Mouse (Mus musculus) myocyte (in vitro differentiated cells): ENCODE measurements around the gene Bex6.

Experiments
- CEBPB ChIP-seq: IDR thresholded peaks from 2 replicates; pipeline ENCODE4 v1.6.1; 2011; ENCODE audit warnings: mild to moderate bottlenecking, moderate library complexity; ENCODE audit not compliant: poor library complexity, insufficient read depth, severe bottlenecking
- E2F4 ChIP-seq: IDR thresholded peaks from one replicate; pipeline ENCODE4 v1.6.1; 2011; ENCODE audit warnings: mild to moderate bottlenecking, control low read depth, moderate library complexity; ENCODE audit not compliant: insufficient read depth
- MAX ChIP-seq: IDR thresholded peaks from one replicate; pipeline ENCODE4 v1.6.1; 2011; ENCODE audit warnings: low read depth, mild to moderate bottlenecking, control low read depth
- MYOD1 ChIP-seq, 3 experiments: IDR thresholded peaks; one replicate each; pipeline ENCODE4 v1.6.1; 2011; ENCODE audit warnings: control low read depth in 2 of 3, low read depth in 2 of 3, mild to moderate bottlenecking in 2 of 3, moderate library complexity in 1 of 3; ENCODE audit not compliant: insufficient read length in 2 of 3, control insufficient read depth in 1 of 3
- MYOG ChIP-seq, 3 experiments: IDR thresholded peaks; one replicate each; pipeline ENCODE4 v1.6.1; 2011; ENCODE audit warnings: control low read depth in 2 of 3, low read depth in 2 of 3, mild to moderate bottlenecking in 2 of 3; ENCODE audit not compliant: insufficient read length in 2 of 3, control insufficient read depth in 1 of 3, insufficient read depth in 1 of 3
- POLR2A ChIP-seq: IDR thresholded peaks from one replicate; pipeline ENCODE4 v1.6.1; 2011; ENCODE audit warnings: low read depth, mild to moderate bottlenecking, control low read depth, moderate library complexity; ENCODE audit not compliant: insufficient read length
- POLR2AphosphoS2 ChIP-seq: IDR thresholded peaks from one replicate; pipeline ENCODE4 v1.6.1; 2011; ENCODE audit warnings: low read depth, control low read depth; ENCODE audit not compliant: insufficient read length
- TCF12 ChIP-seq: IDR thresholded peaks from one replicate; pipeline ENCODE4 v1.6.1; 2011; ENCODE audit warnings: mild to moderate bottlenecking, control low read depth; ENCODE audit not compliant: poor library complexity, insufficient read depth, severe bottlenecking
- USF1 ChIP-seq: IDR thresholded peaks from one replicate; pipeline ENCODE4 v1.6.1; 2011; ENCODE audit warnings: low read depth, mild to moderate bottlenecking, control low read depth, moderate library complexity

- no peak for TF ChIP-seq MYOD1 (IDR thresholded peaks at IDR 0.05; ENCODE audit: control insufficient read depth in 1 of 3, insufficient read length in 2 of 3, low read depth in 2 of 3)
- no peak for TF ChIP-seq TCF12
- TF ChIP-seq POLR2A = no peak
- TF ChIP-seq E2F4 = no peak
- no peak for TF ChIP-seq MAX
- no peak for TF ChIP-seq CEBPB
- TF ChIP-seq USF1 = no peak
- TF ChIP-seq POLR2AphosphoS2 = no peak
- TF ChIP-seq MYOG (IDR thresholded peaks at IDR 0.05; ENCODE audit: control insufficient read depth in 1 of 3, insufficient read depth in 1 of 3, insufficient read length in 2 of 3, low read depth in 2 of 3) = no peak
Observed at GRCm38 (mm10) chr16:32189109-32189508, 9.5 kb downstream of the Bex6 start.
